Mouse (Mus musculus): ENCODE measurements around the gene Zfp3.

- TF ChIP-seq CTCF (IDR thresholded peaks at IDR 0.05; ENCODE audit: low read depth, low read length) (no peak), TAL1 (conservative IDR thresholded peaks at IDR 0.05; ENCODE audit: low read depth, low read length) (no peak)
These were observed 38.3 kb downstream of the Zfp3 start for GRCm38 (mm10) chr11:70802208-70802864.
